Mouse (Mus musculus) cerebellum, adult 2 months (tissue): ENCODE results near the gene Gm11037. TPM values are rescaled to one million over a fixed set of nuclear protein-coding genes. Genes with fewer than 3 reads are reported as not detected.

ENCODE experiments used
- DNase-seq, 2 experiments: peaks; one replicate each; pipeline ENCODE4 v3.0.0; 2021
- H3K27ac ChIP-seq: fragments of 200-500 bp; 2 replicates; pipeline ENCODE4 v1.5.1; 2012; ENCODE audit warnings: low read length, control low read depth, inconsistent platforms; ENCODE audit not compliant: insufficient read depth
- H3K27me3 ChIP-seq: fragments of 200-500 bp; 2 replicates; pipeline ENCODE4 v1.6.1; 2012; ENCODE audit warnings: inconsistent platforms, mild to moderate bottlenecking, low read length, moderate library complexity; ENCODE audit not compliant: control insufficient read depth, insufficient read depth
- H3K4me1 ChIP-seq: fragments of 200-500 bp; 2 replicates; pipeline ENCODE4 v1.6.1; 2011; ENCODE audit warnings: low read length; ENCODE audit not compliant: control insufficient read depth, insufficient read depth
- H3K4me3 ChIP-seq: fragments of 200-500 bp; replicated peaks from 2 replicates; pipeline ENCODE3; 2011; ENCODE audit warnings: mild to moderate bottlenecking, low read depth, low read length, control low read depth; ENCODE audit not compliant: insufficient read depth
- CTCF ChIP-seq: fragments of 200-500 bp; IDR thresholded peaks from 2 replicates; pipeline ENCODE4 v1.5.1; 2011; ENCODE audit warnings: low read depth, mild to moderate bottlenecking, control low read depth, low read length, moderate library complexity, borderline replicate concordance; ENCODE audit not compliant: insufficient read depth
- POLR2A ChIP-seq: fragments of 200-500 bp; IDR thresholded peaks from 2 replicates; pipeline ENCODE4 v1.6.1; 2011; ENCODE audit warnings: low read length, control low read depth, borderline replicate concordance; ENCODE audit not compliant: insufficient read depth
- WGBS: fragments of 180-500 bp; shearing (Covaris S2); methylation state at CpG from one replicate; pipeline ENCODE4 v1.1.7; 2018; 5-methylcytosine and 5-hydroxymethylcytosine counted together
- polyA plus RNA-seq: library from polyadenylated mRNA; depleted of rRNA; stranded (reverse); fragments of >200 nt; gene quantifications from 2 replicates; pipeline ENCODE4 v1.2.3, GENCODE M21; 2012

The Gm11037 gene
- polyA plus RNA-seq, 1 experiment: not detected

DNA sequence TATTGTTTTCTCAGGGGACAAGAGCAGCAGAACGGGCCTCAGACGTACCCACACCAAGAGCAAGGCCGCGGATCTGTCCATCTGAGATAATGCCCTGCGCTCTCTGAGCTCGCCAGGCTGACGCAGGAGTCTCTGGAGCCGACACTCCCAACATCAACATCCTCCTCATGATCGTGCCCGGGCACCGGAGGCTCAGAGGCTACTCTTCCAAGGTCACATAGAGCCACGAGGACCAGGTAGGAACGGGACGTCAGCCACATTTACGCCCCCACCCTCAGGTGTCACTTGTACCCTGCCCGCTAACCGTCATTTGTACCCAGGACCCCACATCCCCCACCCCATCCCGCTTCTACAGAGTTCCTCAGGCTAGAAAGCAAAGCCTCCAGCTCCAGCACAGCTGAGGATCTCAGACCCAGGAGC, 26.2 kb downstream of the Gm11037 start:
- WGBS: 0% methylated on average over 18 of the region's 18 CpGs
- no peak for TF ChIP-seq CTCF
- Histone ChIP-seq H3K27ac (no peak overlapping the region), H3K27me3 (no peaks in the 10 kb centered on the region), H3K4me1 (no peaks in the 10 kb centered on the region), H3K4me3 (peak overlapping the region; percentile 71)
- DNase-seq: no peak

DNA sequence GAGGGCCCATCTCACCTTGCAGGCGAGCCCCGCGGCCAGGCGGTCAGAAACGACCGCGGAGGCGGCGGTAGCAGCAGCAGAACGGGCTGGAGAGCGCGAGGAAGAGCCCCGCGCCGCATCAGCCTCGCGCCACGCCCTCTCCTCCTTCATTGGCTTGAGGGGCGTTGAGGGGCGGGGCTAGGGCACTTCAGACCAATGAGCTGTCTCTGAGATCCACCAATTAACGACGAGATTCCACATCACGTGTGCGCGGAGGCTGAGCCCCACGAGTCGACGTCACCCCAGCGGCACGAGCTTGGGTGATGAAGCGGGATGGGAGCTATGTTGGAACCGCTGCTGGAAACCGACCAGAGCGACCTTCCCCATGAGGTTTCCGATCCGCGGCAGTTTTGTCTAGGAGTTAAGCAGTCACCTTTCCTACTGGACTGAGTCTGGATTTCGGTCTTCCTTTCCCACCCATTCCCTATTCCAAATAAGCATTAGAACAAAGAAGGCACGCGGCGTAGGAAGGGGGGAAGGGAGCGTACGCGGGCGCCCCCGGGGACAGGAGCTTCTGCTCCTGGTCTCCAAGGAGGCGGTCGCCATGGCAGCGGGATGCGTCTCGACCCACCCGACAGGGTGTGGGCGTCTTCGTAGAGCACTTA, 26.8 kb downstream of the Gm11037 start, which contains the start of gene 1700037H04Rik:
Gene 1700037H04Rik, minus strand, starts transcription at position 144 of the 644 bp plus-strand sequence.
- peak; percentile 99 for TF ChIP-seq POLR2A
- no peak for TF ChIP-seq CTCF
- peak within 1 kb of the TSS; percentile 79 for H3K4me3 ChIP-seq
- no peaks in the 10 kb centered on the region for H3K4me1 ChIP-seq
- WGBS: under 1% methylated on average over 54 of the region's 54 CpGs
- peak within 1 kb of the TSS; percentile 30; the same call in 1 of the 2 replicates for H3K27ac ChIP-seq
- DNase-seq: peak; percentile 95 to 97
- H3K27me3 ChIP-seq: no peaks in the 10 kb centered on the region

DNA sequence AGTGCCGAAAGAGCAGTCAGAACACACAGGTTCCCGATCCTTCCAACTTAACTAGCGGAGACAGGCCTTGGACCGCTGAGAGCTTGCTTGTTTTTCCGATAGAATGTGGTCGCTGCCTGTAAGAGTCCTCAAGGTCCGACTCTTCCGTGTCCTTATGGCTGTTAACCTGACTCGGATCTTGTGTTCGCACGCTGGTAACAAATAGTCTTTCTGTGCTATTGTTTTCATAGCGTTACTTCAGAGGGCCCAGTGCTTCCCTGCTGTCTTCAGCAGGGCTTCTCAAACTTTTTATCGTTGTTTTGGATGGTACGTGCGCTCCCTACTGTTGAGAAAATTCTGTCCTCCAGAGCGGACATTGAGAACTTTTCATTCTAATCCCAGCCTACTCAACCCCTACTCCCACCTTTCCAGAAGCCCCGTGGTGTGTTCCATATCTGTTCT, 27.4 kb downstream of the Gm11037 start:
- Histone ChIP-seq H3K27me3 (no peaks in the 10 kb centered on the region), H3K27ac (no peak overlapping the region), H3K4me3 (peak overlapping the region; percentile 79), H3K4me1 (no peaks in the 10 kb centered on the region)
- WGBS: 1% methylated on average over 17 of the region's 17 CpGs
- no peak for DNase-seq
- TF ChIP-seq CTCF: no peak
- TF ChIP-seq POLR2A: no peak

DNA sequence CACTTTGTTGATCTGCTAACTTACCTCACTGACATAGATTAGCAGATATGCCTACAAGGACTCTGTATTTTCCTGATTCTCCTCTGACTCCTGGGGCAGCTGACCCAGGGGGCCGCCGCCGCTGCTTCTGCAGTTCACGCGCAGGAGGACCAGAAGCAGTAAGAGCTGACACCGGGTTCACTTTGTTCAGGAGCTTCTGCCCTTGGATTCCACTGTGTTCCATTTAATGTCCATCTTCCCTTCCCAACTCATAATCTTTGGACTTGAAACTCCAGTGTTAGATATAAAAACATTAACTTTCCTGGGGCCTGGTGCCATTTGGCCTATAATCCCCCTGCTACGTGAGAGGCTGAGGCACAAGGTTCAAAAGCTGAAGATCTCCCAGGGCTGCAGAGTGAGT, 30.6 kb downstream of the Gm11037 start:
- Histone ChIP-seq H3K4me1 (no peaks in the 10 kb centered on the region), H3K4me3 (no peak overlapping the region), H3K27ac (no peak overlapping the region), H3K27me3 (no peaks in the 10 kb centered on the region)
- WGBS: 85% methylated on average over 7 of the region's 7 CpGs
- DNase-seq: no peak
- TF ChIP-seq POLR2A: no peak
- TF ChIP-seq CTCF: no peak

DNA sequence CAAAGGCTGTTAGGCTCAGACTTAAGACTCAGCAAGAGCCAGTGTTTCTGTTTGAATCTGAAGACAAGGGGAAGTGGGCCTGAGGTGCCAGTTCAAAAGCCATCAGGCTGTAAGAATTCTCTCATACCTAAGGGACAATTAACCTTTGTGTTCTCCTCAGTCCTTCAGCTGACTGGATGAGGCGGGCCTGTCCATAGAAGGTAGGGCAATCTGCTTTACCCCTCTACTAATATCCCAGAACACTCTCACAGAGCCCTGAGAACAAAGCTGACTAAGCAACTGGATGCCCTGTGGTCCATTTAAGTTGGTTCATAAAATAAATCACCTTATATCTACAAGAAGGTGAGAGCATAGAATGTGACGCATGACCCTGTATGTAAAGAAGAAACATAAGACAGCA, 32.9 kb downstream of the Gm11037 start:
- Histone ChIP-seq H3K4me3 (no peak overlapping the region), H3K27me3 (no peaks in the 10 kb centered on the region), H3K27ac (no peak overlapping the region), H3K4me1 (no peaks in the 10 kb centered on the region)
- DNase-seq: no peak
- no peak for TF ChIP-seq CTCF
- no peak for TF ChIP-seq POLR2A
- WGBS: 90% methylated on average over 2 of the region's 2 CpGs

DNA sequence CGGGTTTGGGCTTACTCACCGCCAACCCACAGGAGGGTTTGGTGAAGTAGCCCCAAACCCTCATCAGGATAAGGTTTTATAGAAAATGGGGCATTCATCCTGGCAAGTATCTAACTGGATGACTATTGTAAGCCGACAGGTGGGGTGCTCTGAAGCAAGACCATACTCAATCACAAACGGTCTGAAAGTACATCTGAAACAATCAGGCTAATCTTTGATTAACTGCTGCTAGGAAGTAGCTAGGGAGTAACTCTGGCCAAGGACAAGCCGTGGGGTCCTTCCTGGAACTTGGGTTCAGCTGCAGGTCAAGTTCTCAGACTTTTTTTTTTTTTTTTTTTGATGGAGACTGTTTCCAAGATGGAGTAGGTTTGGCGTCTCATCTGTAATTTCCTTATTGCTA, 34.7 kb downstream of the Gm11037 start:
- 82% methylated on average over 6 of the region's 6 CpGs for WGBS
- H3K27me3 ChIP-seq: no peaks in the 10 kb centered on the region
- no peak overlapping the region for H3K27ac ChIP-seq
- H3K4me3 ChIP-seq: no peak overlapping the region
- no peak for DNase-seq
- TF ChIP-seq CTCF (no peak), POLR2A (no peak)
- no peaks in the 10 kb centered on the region for H3K4me1 ChIP-seq

DNA sequence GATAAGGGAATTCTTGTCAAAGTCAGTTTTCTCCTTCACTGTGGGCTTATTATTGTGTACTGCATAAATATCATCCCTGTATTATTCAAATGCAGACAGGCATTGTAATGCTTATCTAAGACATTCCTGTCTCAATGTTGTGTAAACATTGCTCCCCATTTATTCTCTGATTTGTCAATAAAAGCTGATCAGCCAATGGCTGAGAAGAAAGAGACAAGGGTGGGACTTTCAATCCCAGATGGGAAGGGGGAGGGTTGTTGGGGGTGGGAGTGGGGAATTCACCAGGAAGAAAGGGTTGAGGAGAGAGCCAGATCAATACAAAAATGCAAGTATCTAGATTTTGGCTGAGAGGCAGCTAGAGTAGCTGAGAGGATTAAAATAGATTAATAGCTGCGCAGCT, 35.6 kb downstream of the Gm11037 start:
- H3K4me1 ChIP-seq: no peaks in the 10 kb centered on the region
- no peak overlapping the region for H3K4me3 ChIP-seq
- no peak overlapping the region for H3K27ac ChIP-seq
- WGBS: 92% methylated on average over 1 of the region's 1 CpGs
- no peaks in the 10 kb centered on the region for H3K27me3 ChIP-seq
- TF ChIP-seq CTCF (no peak), POLR2A (no peak)
- DNase-seq: no peak

DNA sequence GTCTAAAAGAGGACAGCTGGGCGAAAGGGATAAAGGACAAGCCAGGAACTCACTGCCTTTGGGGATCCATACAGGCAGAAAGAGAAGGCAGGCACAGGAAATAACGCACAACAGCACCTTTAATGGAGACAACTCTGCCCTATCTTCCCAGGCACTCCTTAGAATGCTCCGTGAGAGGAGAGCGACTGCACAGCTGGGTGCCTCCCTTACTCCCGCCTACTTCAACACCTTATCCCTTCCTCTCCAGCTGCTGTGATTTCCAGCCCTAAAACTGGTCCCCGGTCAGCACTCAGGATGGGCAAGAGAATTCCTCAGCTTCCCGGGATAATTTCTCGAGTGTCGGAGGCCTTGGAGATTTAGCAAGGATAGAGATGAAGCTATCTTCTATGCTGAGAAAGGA, 37.6 kb downstream of the Gm11037 start:
- TF ChIP-seq CTCF: no peak
- TF ChIP-seq POLR2A: no peak
- DNase-seq: no peak
- Histone ChIP-seq H3K4me1 (no peaks in the 10 kb centered on the region; the same call in 1 of the 2 replicates), H3K27ac (no peak overlapping the region), H3K27me3 (no peaks in the 10 kb centered on the region), H3K4me3 (no peak overlapping the region)
- 59% methylated on average over 9 of the region's 9 CpGs for WGBS
